Mouse (Mus musculus) cerebellum, adult 8-10 months (tissue): Measurements from ENCODE around the gene Nelfcd.
A peak's percentile ranks its signal among the peaks of the same experiment; 100 is the strongest.

Source experiments
- DNase-seq: peaks from one replicate; pipeline ENCODE4 v3.0.0; 2022

Nelfcd gene

DNA sequence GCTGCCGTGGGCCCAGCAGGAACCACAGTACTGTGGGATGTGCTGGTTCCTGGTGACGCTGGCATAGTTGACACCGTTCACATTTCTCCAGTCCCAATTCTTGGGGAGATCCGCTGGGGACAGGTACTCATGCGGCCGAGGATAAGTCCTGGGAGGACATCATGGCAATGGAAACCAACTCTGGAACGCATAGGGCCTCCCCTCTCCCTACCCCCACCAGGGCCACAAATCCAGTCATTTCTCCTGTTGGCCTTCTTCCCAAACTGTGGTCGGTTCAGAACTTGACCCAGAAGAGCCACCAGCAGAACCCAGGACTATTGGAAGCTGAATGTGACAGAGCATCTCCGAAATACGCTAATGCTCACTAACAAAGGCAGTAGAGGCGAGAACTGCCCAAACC, 22.6 kb downstream of the Nelfcd start:
- DNase-seq = peak; percentile 16

DNA sequence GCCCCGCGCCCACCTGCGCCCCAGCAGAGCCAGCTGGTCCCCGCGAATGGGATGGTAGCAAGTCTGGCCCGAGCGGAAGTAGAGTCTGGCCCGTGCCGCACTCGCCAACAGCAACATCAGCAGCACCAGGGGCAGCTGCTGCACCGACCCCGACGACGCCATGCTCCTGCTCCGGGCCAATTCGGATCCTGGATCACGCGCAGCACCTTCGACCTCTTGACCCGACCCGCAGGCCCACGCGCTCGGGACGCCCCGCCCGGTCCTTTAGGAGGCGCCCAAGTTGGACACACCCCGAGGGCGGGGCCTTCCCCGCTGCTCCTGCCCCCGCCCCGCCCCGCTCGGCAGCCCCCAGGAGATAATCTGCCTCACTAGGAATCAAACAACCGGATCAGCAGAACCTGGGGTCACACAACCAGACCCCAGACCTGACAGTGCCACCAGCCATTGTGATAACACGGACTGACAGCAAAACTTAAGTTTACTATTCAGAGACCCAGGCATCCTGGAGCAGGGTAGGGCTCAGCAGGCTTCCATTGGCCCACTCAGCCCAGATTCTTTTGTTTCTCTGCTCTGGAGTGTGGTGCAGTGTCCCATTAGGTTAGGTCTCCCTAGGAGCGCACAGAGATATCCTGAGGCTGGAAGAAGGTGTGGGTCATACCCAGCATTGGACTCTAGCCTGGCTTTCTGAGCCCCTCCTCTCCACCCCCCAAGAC, 23.3 kb downstream of the Nelfcd start, which contains the start of gene Ctsz:
Gene Ctsz, minus strand, starts transcription at position 303 of the 713 bp plus-strand sequence.
- peak; percentile 46 for DNase-seq

DNA sequence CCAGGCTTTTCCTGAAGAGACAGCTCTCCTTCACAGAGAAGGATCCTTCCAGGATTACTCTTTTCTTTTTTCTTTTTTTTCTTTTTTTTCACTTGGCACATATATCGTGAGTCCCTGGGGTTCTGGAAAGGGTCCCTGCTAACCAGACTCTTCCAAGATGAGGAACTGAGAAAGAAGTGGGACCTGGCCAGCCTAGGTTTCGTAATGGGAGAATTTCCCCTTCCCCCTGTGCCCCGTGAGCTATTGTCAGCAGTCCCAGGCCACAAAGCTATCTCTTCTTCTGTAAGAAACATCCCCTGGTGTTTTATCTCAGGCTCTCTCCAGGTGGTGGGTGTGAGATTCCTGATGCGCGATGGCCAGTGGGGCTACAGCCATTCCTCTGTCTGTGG, 23.8 kb downstream of the Nelfcd start:
- DNase-seq = no peak

DNA sequence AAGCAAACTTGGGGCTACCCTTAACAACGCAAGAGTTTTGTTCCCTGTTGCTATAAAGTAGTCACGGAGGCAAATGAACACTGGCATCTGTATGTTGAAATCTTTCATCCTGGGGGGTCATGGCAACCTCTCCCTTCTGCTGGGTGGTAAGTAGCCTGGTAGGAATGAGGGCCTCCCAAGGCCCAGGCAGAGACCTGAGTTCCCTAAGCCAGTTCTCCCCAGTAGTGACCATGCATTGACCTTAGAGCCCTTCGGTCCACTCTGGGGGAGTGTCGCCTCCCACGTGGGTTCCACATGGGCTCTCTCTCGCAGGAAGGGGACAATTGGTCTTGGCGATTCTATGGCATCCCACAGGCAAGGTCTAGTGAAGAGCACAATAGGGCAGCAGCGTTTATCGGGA, 24.4 kb downstream of the Nelfcd start:
- no peak for DNase-seq

DNA sequence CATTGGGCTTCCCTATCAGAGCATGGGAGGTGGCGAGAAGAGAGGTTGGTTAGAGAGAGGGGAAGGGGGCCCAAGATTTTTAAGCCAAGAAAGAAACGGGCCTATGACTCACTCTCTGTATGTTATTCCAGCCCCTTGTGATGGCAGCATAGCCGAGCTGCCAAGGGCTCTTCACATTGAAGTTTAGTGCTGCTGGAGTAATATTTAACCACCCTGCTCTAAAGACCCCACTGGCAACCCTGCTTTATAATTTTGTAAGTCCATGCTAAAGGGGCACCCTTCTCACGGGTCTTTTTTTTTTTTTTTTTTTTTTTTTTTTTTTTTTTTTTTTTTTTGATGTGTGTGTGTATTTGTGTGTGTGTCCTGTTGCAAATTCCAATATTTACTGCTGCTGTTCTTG, 26.3 kb downstream of the Nelfcd start:
- DNase-seq = no peak

DNA sequence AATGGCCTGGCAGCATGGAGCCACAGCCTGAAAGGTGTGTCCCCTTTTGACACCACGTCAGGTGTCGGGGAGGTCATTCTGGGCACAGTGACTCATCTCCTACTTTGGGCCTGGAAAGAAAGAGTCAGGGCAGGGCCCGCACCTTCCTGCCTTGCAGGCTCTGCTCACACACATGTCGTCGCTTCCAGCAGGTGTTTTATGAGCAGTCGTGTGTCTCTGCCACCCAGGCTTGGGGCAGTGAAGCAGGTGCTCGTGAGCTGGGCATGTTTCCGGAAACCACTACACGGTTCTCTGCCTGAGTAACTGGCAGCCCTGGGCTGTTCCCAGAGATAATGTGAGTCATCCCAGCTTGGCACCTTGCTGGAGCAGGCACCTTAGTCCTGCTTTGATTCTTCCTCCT, 26.9 kb downstream of the Nelfcd start:
- no peak for DNase-seq

DNA sequence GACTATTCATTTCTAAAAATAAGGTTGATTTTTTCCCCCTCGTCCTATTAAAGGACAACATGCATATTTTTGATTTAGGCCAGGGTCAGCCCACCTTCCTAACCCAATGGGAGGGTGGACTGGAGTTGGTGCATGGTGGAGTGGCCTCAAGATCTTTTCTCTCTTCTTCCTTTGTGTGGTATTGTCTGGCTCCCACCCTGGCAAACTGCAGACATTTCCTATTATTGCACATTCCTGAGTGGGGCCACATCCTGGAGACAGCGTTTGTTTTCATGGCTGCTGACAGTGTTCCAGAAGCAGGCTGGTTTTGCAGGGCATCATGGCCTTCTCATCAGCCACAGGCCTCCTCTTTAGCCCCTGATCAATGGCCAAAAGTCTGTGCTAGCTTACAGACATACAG, 27.4 kb downstream of the Nelfcd start:
- DNase-seq = no peak

DNA sequence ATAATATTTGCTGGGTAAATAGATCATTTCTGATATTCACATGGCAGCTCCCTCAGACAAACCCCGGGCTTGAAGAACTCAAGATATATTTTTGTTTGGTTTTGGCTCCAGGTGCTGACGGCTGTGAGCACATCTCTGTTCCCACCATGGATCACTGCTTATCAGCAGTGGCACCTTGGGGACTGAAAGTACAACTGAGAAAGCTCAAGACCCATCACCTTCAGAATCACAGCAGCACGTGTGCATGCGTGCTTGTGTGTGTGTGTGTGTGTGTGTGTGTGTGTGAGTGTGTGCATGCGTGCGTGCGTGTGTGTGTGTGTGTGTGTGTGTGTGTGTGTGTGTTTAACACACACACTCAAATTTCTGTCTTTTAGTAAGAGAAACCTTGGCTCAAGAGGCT, 28.8 kb downstream of the Nelfcd start:
- DNase-seq = no peak

DNA sequence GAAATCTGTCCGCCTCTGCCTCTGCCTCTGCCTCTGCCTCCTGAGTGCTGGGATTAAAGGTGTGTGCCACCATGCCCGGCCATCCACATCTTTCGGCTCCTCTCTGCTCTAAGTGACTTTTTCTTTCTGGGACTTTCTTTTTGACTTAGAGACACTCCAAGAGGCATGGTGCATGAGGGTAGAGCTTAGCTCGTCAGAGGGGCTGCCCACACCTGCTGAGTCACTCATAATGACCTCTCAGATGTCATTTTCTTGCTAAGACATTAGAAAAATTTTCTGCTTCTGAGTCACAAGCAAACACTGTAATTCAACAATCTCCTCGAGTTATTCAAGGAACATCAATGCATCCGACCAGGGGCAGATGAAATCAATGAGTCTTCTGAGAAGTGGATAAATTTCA, 29.4 kb downstream of the Nelfcd start:
- no peak for DNase-seq

DNA sequence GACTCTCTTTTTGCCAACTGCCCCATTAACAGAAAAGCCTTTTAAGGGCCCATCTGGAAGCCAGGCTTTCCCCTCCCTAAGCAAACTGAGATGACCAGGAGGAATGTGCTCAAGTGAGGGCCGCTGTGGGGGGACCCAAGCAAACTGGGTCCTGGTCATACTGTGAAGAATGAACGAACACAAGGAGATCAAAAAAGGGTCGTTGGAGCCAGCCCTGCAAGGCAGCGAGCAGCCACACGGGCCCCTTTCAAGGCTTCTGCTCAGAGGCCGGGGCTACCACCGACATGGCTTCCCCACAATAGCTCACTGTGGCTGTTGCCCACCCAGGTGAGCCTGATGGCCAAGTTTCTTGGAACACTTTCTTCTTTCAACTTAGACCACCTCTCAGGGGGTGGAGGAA, 30.9 kb downstream of the Nelfcd start:
- no peak for DNase-seq

DNA sequence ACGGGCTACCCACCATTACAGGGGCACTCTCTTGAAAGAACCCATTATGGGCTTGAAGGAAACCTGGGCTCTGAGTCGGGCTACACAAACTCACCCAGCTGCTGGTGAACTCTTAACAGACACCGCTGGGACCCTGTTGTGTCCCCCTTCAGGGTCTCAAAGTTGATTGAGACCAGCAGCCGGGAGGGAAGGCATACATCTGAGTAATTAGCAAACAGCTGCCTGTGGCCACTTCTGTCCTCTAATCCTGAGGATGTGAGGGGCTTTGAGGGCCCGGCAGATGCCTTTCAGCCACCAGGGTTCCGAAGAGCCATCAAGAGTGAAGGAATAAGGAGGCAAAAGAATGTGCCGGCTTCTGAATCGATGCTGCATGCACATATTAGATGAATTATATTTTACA, 31.3 kb downstream of the Nelfcd start:
- no peak for DNase-seq

DNA sequence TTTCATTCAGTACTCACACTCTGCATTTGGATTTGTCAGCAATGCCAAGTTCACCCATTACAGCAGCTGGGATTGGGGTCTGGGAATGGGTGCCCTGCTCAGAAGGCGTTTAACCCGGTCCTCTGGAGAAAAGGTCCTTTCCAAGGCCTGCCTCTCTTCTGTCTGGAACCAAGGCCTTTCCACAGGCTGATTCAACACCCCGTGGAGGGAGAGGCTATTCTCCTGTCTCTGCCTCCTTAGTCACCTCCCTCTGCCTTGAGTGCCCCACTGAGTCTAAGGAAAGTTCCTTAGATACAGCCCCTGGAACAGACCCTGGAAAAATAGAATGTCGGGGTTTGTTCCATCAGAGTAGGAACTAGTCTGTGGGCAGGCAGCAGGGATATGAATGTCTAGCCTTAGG, 32.8 kb downstream of the Nelfcd start:
- no peak for DNase-seq

DNA sequence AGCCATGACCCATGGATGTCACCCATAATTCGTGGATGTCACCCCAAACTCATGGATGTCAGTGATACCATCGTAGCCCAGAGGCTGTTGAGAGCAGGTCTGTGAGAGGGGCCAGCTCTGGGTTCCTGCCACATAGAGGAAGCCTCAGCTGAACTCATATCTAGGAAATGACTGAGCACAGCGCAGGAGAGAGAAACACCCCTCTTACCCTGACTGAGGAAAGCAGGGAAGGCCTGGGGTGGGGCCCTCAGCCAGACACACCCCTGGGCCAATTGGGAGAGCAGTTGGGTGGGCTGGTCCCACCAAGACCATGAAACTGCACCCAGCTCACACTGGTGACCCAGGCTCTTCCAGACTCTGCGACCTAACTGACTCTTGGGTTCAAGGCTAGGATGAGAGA, 34.7 kb downstream of the Nelfcd start, which contains the start of gene Tubb1:
Gene Tubb1, plus strand, starts transcription at position 343 of the 400 bp plus-strand sequence.
- no peak for DNase-seq

DNA sequence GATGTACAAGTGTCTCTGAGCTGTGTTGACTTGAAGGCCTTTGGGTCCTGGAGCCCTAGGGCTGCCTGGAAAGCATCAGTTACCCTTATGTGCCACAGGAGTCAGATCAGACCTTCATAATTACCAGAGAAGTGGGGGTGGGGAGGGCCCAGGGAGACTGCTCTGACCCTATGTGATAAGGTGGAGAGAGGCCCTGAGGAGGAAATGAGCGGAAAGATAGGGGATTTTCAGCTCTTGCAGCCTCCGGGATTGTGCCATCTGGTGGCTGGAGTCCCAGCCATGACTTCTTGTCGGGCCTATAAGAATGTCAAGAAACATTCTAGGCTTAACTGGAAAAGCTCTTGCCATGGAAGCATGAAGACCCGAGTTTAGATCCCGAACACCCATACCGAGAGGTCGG, 38.1 kb downstream of the Nelfcd start:
- no peak for DNase-seq

DNA sequence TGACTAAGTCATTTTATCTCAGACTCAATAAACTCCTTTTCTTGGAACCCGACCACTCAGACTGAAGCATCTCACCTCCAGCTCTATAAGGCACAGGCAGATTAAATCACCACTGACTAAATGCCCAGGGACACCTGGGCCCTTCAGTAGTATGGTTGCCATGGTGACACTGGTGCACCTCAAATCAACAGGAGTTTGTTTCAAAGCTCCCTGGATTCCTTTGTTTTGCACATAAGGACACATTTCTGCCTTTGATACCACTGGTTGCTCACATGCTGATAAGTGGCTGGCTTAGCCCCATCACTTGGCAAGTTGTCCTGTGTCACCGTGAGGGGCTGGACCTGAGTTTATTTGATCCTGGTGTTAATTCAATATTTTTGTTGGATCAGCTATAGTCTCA, 43.8 kb downstream of the Nelfcd start:
- DNase-seq = no peak

DNA sequence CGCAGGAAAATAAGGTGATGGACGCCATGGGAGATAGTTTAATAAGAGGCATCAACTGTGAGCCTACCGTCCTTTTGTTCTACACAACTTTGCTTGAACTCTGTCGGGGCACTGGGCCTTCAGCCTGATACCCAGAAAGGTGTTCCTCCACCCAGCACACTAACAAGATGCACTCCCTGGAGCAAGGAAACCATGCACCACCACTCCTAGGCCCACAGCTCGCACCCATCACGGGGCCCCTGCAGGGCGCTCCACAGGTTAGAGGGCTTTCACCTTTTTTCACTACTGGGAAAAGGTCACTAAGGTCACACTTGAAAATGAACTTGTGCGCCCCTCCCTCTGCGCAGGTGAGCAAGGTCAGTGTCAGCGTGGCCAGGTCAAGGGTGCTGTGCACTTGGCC, 47.8 kb downstream of the Nelfcd start:
- DNase-seq = no peak

DNA sequence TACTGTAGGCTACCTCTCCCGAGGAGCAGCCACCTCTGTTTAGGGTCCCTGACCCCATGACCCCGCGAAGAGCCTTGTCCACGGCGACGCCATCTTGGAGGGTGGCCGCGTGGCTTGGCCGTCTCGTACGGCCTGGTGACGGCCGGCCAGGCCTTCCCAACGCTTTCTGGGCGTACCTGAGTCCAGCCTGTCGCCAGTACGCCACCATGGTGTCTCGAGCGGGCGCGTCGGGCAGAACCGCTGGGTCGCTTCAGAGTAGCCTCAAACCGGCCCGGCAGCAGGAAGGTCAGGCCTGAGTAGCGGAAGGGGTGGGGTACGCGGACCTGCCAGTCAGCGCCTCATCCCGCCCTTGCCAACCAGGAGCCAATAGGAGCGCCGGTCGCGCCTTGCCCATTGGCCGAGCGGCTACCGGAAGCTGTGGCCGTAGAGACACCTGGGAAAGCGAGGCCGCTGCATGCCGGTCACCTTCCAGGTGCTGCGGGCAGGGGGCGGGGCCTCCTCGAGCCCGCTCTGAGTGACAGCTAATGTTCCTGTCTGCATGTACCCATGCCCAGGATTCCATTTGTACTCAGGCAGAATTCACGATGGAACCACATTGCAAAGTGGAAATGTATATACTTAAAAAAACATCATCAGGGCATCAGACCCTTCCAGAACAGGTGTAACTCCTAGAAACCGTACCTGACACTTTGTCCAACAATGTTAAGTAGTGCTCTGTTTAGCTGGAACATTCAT, 48.4 kb downstream of the Nelfcd start, which contains the start of gene Atp5e:
Gene Atp5e, minus strand, starts transcription at position 317 of the 735 bp plus-strand sequence.
- DNase-seq = peak; percentile 97

DNA sequence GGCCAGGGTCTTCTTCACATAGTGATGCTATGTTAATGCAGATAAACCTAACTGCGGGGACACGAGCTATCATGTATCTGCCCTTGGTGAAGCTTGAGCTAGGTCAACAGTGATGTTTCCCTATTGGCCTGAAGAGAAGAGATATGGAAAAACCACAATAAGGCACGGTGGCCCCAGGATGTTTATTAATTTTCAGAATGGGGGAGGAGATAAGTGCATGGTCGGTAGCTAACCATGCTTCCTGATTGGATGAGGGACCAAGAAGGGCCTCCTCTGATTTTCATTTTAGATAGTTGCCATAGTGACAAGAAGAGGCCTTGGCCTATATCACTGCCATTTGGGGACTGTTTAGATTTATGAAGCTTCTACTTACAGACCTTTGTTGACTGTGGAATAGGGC, 54.7 kb downstream of the Nelfcd start:
- no peak for DNase-seq

DNA sequence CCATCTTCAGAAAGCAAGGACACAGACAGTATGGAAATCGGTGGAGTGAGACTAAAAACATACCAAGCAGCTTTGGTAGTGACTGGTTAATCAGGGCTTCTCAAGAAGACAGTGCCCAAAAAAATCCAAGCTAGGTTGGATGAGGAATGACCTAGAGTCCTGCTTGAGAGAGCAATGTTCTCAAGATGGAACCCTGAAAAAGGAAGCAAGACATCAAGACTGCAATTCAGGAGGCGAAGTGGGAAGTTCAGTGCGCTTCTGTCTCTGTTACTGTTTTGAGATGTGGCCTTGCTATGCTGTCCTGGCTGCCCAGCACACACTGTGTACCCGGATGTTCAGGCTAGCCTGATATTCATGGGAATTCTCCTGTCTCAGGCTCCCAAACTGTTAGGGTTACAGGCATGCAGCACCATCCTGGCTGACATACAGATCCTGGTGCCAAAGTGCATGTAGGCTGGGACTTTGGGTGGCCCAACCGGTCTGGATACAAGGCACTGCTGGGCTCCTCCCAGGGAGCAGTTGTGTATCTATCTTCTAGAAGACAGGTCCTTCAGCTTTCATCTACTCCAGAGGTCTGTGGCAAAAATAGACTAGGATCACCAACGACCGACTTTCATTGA, 55.3 kb downstream of the Nelfcd start:
- DNase-seq = no peak

DNA sequence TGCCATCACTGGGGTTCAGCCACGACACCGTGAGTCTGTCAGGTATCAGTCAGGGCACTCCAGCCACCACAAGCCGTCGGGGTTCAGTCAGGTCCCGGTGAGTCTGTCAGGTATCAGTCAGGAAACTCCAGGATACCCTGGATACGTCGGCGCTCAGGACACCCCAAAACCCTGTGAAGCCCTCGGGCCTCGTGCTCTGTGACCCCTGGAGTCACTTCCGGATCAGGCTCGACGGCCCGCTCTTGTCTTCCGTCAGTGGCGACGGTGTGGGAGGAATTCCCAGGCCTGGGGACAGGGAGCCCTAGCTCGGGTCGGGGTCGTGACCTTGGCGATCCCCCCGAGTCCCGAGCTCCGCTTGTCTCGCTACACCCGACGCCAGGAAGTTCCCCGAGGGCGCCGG, 56.8 kb downstream of the Nelfcd start:
- no peak for DNase-seq

DNA sequence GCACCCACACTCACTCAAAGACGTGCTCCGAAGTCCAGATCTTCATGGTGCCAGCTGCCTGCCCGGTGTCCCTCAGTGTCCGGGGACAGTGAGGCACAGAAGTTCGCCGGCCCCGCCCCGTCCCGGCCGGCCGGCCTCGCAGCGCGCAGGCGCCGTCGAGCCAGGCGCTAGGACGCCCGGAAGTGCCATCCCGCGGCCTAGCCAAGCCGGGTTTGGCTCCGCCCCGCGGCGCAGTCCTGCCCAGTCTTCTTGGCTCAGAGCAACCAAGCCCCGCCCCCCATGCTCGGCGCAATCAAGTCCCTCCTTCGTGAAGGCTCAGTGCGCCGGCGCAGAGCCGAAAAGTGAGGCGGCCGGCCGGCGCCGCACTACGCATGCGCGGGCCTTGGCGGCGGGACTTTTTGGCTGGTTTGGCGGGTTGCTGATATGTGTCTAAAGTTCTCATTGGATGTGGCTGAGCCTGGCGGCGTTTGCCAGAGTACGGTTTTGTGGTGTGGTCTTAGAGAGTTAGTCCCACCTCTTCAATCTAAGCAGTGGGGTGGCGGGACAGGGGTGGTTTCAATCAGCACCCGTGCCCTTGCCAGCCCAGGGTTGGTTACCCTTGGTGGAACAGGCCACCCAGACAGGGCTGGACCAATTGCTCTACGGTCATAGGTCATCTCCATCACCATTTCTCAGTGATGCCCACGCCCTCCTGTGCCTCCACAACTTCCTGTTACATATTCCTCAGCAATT, 57.4 kb downstream of the Nelfcd start, which contains the start of gene Prelid3b:
Gene Prelid3b, minus strand, starts transcription at position 264 of the 732 bp plus-strand sequence.
- peak; percentile 97 for DNase-seq

DNA sequence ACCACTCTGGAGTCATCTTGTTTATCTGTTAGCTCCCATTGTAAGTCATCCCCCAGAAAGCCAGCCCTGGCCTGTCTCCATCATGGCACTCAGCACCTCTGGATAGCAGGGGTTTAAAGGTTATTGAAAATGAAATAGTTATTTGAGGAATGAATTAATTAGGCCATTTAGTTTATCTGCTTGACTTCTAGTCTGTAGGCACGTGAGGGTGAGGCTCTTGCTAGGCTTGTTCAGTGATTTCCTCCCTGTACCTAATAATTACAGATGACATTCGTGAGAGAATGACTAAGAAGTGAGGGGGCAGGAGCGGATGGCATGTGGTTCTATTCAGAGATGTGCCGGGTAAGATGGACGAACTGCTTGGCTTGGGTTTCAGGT, 57.9 kb downstream of the Nelfcd start:
- no peak for DNase-seq
